Mouse (Mus musculus) G1E (cell line): ENCODE data around the gene Patj. TPM values are rescaled to one million over a fixed set of nuclear protein-coding genes. Genes with fewer than 3 reads are reported as not detected.

Experiments used
- ATAC-seq: 2 replicates; pipeline ENCODE4 v1.8.0; 2016; ENCODE audit warnings: mild to moderate bottlenecking; ENCODE audit not compliant: insufficient number of reproducible peaks, poor library complexity, low FRiP score, severe bottlenecking; ENCODE audit errors: extremely low read depth
- DNase-seq: peaks from one replicate; pipeline ENCODE4 v3.0.0; 2012; ENCODE audit warnings: low spot score
- H3K27me3 ChIP-seq: 2 replicates; pipeline ENCODE4 v1.6.1; 2012; ENCODE audit warnings: mild to moderate bottlenecking, low read length, inconsistent platforms; ENCODE audit not compliant: insufficient read depth
- H3K36me3 ChIP-seq: replicated peaks from 2 replicates; pipeline ENCODE3; 2012; ENCODE audit warnings: mild to moderate bottlenecking, inconsistent platforms
- H3K4me1 ChIP-seq: 2 replicates; pipeline ENCODE4 v1.6.1; 2012; ENCODE audit warnings: low read depth, low read length, inconsistent platforms, mixed read lengths; ENCODE audit not compliant: insufficient read depth
- H3K4me3 ChIP-seq: 2 replicates; pipeline ENCODE4 v1.5.1; 2012; ENCODE audit warnings: low read depth, mild to moderate bottlenecking, inconsistent platforms, low read length, moderate library complexity, mixed read lengths
- H3K9me3 ChIP-seq: replicated peaks from 2 replicates; pipeline ENCODE4 v1.6.1; 2012; ENCODE audit warnings: inconsistent platforms
- CTCF ChIP-seq: IDR thresholded peaks from 2 replicates; pipeline ENCODE4 v1.5.1; 2012; ENCODE audit warnings: low read depth, low read length, inconsistent platforms, mixed read lengths
- GATA1 ChIP-seq: IDR thresholded peaks from 2 replicates; pipeline ENCODE4 v1.6.1; 2012; ENCODE audit warnings: borderline replicate concordance, low read length, inconsistent platforms, mixed read lengths
- GATA2 ChIP-seq: IDR thresholded peaks from 2 replicates; pipeline ENCODE4 v1.6.1; 2012; ENCODE audit warnings: low read depth, low read length, inconsistent platforms, borderline replicate concordance
- POLR2AphosphoS5 ChIP-seq: IDR thresholded peaks from 2 replicates; pipeline ENCODE4 v1.6.1; 2012; ENCODE audit warnings: low read depth, low read length, inconsistent platforms; ENCODE audit not compliant: insufficient replicate concordance
- TAL1 ChIP-seq: conservative IDR thresholded peaks from 2 replicates; pipeline ENCODE4 v1.6.1; 2012; ENCODE audit warnings: low read depth, low read length, inconsistent platforms, mixed read lengths
- polyA plus RNA-seq: library from polyadenylated mRNA; stranded (reverse); fragments of >175 nt; gene quantifications from 2 replicates; pipeline ENCODE4 v1.2.3, GENCODE M21; 2012
- total RNA-seq, 2 experiments: library from RNA; stranded (forward) in 1 of 2; stranded (reverse) in 1 of 2; fragments of 200-1000 nt in 1 of 2; fragments of >200 nt in 1 of 2; fragmentation: Nextera tagmentation in 1 of 2; gene quantifications; 2 replicates each; pipeline ENCODE4 v1.2.3; 2014 to 2017

The Patj gene
- total and polyA plus RNA-seq, 3 experiments: 0.82 TPM; not detected in 2

GRCm38 (mm10) chr4:98473491-98473890 is 77.9 kb downstream of the Patj start:
- Histone ChIP-seq H3K4me1 (no peaks in the 10 kb centered on the region), H3K36me3 (no peaks in the 10 kb centered on the region), H3K4me3 (no peak overlapping the region), H3K27me3 (no peaks in the 10 kb centered on the region), H3K9me3 (peaks cover 7% of the 10 kb centered on the region; the same call in 1 of the 2 replicates)
- no peak for ATAC-seq
- TF ChIP-seq CTCF: no peak
- DNase-seq: no peak

GRCm38 (mm10) chr4:98478005-98478404 is 82.4 kb downstream of the Patj start:
- Histone ChIP-seq H3K36me3 (no peaks in the 10 kb centered on the region), H3K27me3 (no peaks in the 10 kb centered on the region), H3K4me3 (no peak overlapping the region), H3K9me3 (peaks cover 10% of the 10 kb centered on the region), H3K4me1 (no peaks in the 10 kb centered on the region)
- DNase-seq: no peak
- TF ChIP-seq CTCF: no peak
- TF ChIP-seq GATA2: no peak
- no peak for TF ChIP-seq TAL1
- no peak for TF ChIP-seq POLR2AphosphoS5
- TF ChIP-seq GATA1: no peak
- ATAC-seq: no peak

GRCm38 (mm10) chr4:98486475-98486874 is 90.9 kb downstream of the Patj start:
- DNase-seq (no peak), ATAC-seq (no peak)
- Histone ChIP-seq H3K4me3 (no peak overlapping the region), H3K36me3 (no peaks in the 10 kb centered on the region), H3K4me1 (no peaks in the 10 kb centered on the region), H3K9me3 (peaks cover 17% of the 10 kb centered on the region; the same call in 1 of the 2 replicates), H3K27me3 (no peaks in the 10 kb centered on the region)
- TF ChIP-seq POLR2AphosphoS5 (no peak), GATA1 (no peak), GATA2 (no peak), CTCF (no peak)

GRCm38 (mm10) chr4:98486901-98487300 is 91.3 kb downstream of the Patj start:
- ATAC-seq (no peak), DNase-seq (no peak)
- no peaks in the 10 kb centered on the region for H3K36me3 ChIP-seq
- H3K4me1 ChIP-seq: no peaks in the 10 kb centered on the region
- no peak overlapping the region for H3K4me3 ChIP-seq
- TF ChIP-seq GATA2 (no peak), CTCF (no peak), POLR2AphosphoS5 (no peak), TAL1 (no peak), GATA1 (no peak)
- no peaks in the 10 kb centered on the region for H3K27me3 ChIP-seq
- peaks cover 19% of the 10 kb centered on the region for H3K9me3 ChIP-seq

GRCm38 (mm10) chr4:98489386-98489785 is 93.8 kb downstream of the Patj start:
- ATAC-seq (no peak), DNase-seq (no peak)
- TF ChIP-seq GATA1 (no peak), CTCF (no peak), GATA2 (no peak), TAL1 (no peak), POLR2AphosphoS5 (no peak)
- Histone ChIP-seq H3K9me3 (peaks cover 23% of the 10 kb centered on the region), H3K27me3 (no peaks in the 10 kb centered on the region), H3K4me3 (no peak overlapping the region), H3K36me3 (no peaks in the 10 kb centered on the region), H3K4me1 (no peaks in the 10 kb centered on the region)

GRCm38 (mm10) chr4:98498341-98498740 is 102.8 kb downstream of the Patj start:
- TF ChIP-seq GATA1 (no peak), CTCF (no peak), GATA2 (no peak), TAL1 (no peak), POLR2AphosphoS5 (no peak)
- H3K4me1 ChIP-seq: no peaks in the 10 kb centered on the region
- H3K36me3 ChIP-seq: no peaks in the 10 kb centered on the region
- DNase-seq: no peak
- peaks cover 29% of the 10 kb centered on the region for H3K9me3 ChIP-seq
- no peak for ATAC-seq
- no peak overlapping the region for H3K4me3 ChIP-seq
- no peaks in the 10 kb centered on the region; the same call in 1 of the 2 replicates for H3K27me3 ChIP-seq

GRCm38 (mm10) chr4:98500182-98500581 is 104.6 kb downstream of the Patj start:
- no peak for ATAC-seq
- H3K27me3 ChIP-seq: no peaks in the 10 kb centered on the region; the same call in 1 of the 2 replicates

More at GRCm38 (mm10) chr4:98500182-98500581, 104.6 kb downstream of the Patj start:
- Histone ChIP-seq H3K4me3 (no peak overlapping the region), H3K9me3 (peaks cover 27% of the 10 kb centered on the region), H3K36me3 (no peaks in the 10 kb centered on the region), H3K4me1 (no peaks in the 10 kb centered on the region)
- no peak for DNase-seq
- no peak for TF ChIP-seq TAL1
- no peak for TF ChIP-seq CTCF
- no peak for TF ChIP-seq GATA1
- TF ChIP-seq GATA2: no peak
- TF ChIP-seq POLR2AphosphoS5: no peak
